15 mouse cellular contexts compared by ENCODE assay signal in genomic region chr15:71054251-71054852, GRCm38 (mm10).
"Had no signal": no experiment of that assay in that cellular context is flagged by ENCODE, and none has a peak within 500 bp of the region (broad histone marks: within the 10 kb centered on the region; RNA-seq: fewer than 3 reads in every experiment).

No protein-coding gene starts in this region.

- H3K9ac ChIP-seq: liver, embryonic 12.5 days; liver, embryonic 14.5 days; lung, embryonic 14.5 days; midbrain, embryonic 13.5 days; midbrain, embryonic 15.5 days; stomach, embryonic 15.5 days had no signal

- ATAC-seq: liver, embryonic 12.5 days; midbrain, embryonic 13.5 days; midbrain, embryonic 15.5 days had no signal

- H3K4me3 ChIP-seq: liver, embryonic 12.5 days; midbrain, embryonic 13.5 days; midbrain, embryonic 15.5 days; stomach, embryonic 15.5 days had no signal

- H3K36me3 ChIP-seq: liver, embryonic 12.5 days; midbrain, embryonic 13.5 days; midbrain, embryonic 15.5 days; stomach, embryonic 15.5 days had no signal

- H3K4me2 ChIP-seq: liver, embryonic 12.5 days; lung, embryonic 14.5 days; midbrain, embryonic 11.5 days; midbrain, embryonic 13.5 days; midbrain, embryonic 15.5 days; stomach, embryonic 15.5 days had no signal

- H3K9me3 ChIP-seq: liver, embryonic 12.5 days; midbrain, embryonic 13.5 days; midbrain, embryonic 15.5 days; stomach, embryonic 15.5 days had no signal

- H3K27me3 ChIP-seq: liver, embryonic 12.5 days; midbrain, embryonic 13.5 days; midbrain, embryonic 15.5 days; stomach, embryonic 15.5 days had no signal

- H3K27ac ChIP-seq: liver, embryonic 12.5 days; liver, embryonic 14.5 days; midbrain, embryonic 13.5 days; midbrain, embryonic 15.5 days; stomach, embryonic 15.5 days; stomach, postnatal 0 days had no signal

- H3K4me1 ChIP-seq: liver, embryonic 12.5 days; midbrain, embryonic 13.5 days; midbrain, embryonic 15.5 days; stomach, embryonic 15.5 days had no signal

- DNase-seq: lung, adult 18-20 months; lung, embryonic 14.5 days; lung, postnatal 10 days; lung, postnatal 4 days; right cerebral cortex, postnatal 14 days; thymus, adult 2 months; thymus, postnatal 25 days; thymus, postnatal 4 days had no signal
